Mouse (Mus musculus) midbrain, embryonic 14.5 days (tissue): ENCODE data around the gene Ccdc71l. TPM values are rescaled to one million over a fixed set of nuclear protein-coding genes. Genes with fewer than 3 reads are reported as not detected.
A peak's percentile ranks its signal among the peaks of the same experiment; 100 is the strongest.

Experiments used
- ATAC-seq: fragments of 200-750 bp; cut with Nextera tagmentation; 2 replicates; pipeline ENCODE4 v1.8.0; 2017; ENCODE audit warnings: moderate number of reproducible peaks, moderate library complexity; ENCODE audit not compliant: low FRiP score, low TSS enrichment
- DNase-seq: peaks from one replicate; pipeline ENCODE4 v3.0.0-alpha.2; 2015
- H3K27ac ChIP-seq: fragments of 300-500 bp; sonication (generic); replicated peaks from 2 replicates; pipeline ENCODE4 v1.5.1; 2014; ENCODE audit warnings: mild to moderate bottlenecking, low read depth, low read length, moderate library complexity
- H3K27me3 ChIP-seq: fragments of 300-500 bp; sonication (generic); 2 replicates; pipeline ENCODE4 v1.6.1; 2014; ENCODE audit warnings: low read length, control low read depth, mixed read lengths; ENCODE audit not compliant: control insufficient read depth, insufficient read depth
- H3K36me3 ChIP-seq: fragments of 300-500 bp; sonication (generic); 2 replicates; pipeline ENCODE4 v1.6.1; 2014; ENCODE audit warnings: low read length, control low read depth; ENCODE audit not compliant: control insufficient read depth, insufficient read depth
- H3K4me1 ChIP-seq: fragments of 300-500 bp; sonication (generic); 2 replicates; pipeline ENCODE4 v1.6.1; 2014; ENCODE audit warnings: mild to moderate bottlenecking, antibody characterized with exemption, low read length, control low read depth; ENCODE audit not compliant: control insufficient read depth, insufficient read depth
- H3K4me2 ChIP-seq: fragments of 300-500 bp; sonication (generic); 2 replicates; pipeline ENCODE4 v1.6.1; 2014; ENCODE audit warnings: mild to moderate bottlenecking, low read length, moderate library complexity
- H3K4me3 ChIP-seq: fragments of 300-500 bp; sonication (generic); replicated peaks from 2 replicates; pipeline ENCODE4 v1.5.1; 2014; ENCODE audit warnings: low read depth, low read length
- H3K9ac ChIP-seq: fragments of 300-500 bp; sonication (generic); replicated peaks from 2 replicates; pipeline ENCODE4 v1.6.1; 2014; ENCODE audit warnings: mild to moderate bottlenecking, low read length, moderate library complexity
- H3K9me3 ChIP-seq: fragments of 300-500 bp; sonication (generic); 2 replicates; pipeline ENCODE4 v1.6.1; 2016; ENCODE audit warnings: low read length, control low read depth, mixed read lengths; ENCODE audit not compliant: control insufficient read depth
- WGBS: fragments of 180-500 bp; shearing (Covaris S2); extraction: QIAGEN DNeasy Blood & Tissue Kit; methylation state at CpG from one replicate; pipeline ENCODE4 v1.1.7; 2014; 5-methylcytosine and 5-hydroxymethylcytosine counted together
- polyA plus RNA-seq: library from polyadenylated mRNA; unstranded; fragments of >200 nt; fragmentation: Nextera tagmentation; extraction: Ambion mirVana; gene quantifications from 2 replicates; pipeline ENCODE4 v1.2.1, GENCODE M21; 2014

Ccdc71l gene
- polyA plus RNA-seq: 6.7 and 8.4 TPM in 2 replicates

- H3K27ac ChIP-seq: peak within 1 kb of the TSS; percentile 96
- no peaks in the 10 kb centered on the region for H3K27me3 ChIP-seq
- H3K9ac ChIP-seq: peak within 1 kb of the TSS; percentile 95
- H3K9me3 ChIP-seq: no peaks in the 10 kb centered on the region
- ATAC-seq (peak; percentile 90), DNase-seq (peak; percentile 94)
- no peaks in the 10 kb centered on the region for H3K36me3 ChIP-seq
- peak within 1 kb of the TSS; percentile 84 for H3K4me3 ChIP-seq
- H3K4me1 ChIP-seq: peaks cover 24% of the 10 kb centered on the region
- 1% methylated on average over 70 of the region's 78 CpGs for WGBS
- H3K4me2 ChIP-seq: peak within 1 kb of the TSS; percentile 86
Measured at GRCm38 (mm10) chr12:32378528-32379295, at the start of gene Ccdc71l. Ccdc71l (plus strand) TSS chr12:32378704.

DNA sequence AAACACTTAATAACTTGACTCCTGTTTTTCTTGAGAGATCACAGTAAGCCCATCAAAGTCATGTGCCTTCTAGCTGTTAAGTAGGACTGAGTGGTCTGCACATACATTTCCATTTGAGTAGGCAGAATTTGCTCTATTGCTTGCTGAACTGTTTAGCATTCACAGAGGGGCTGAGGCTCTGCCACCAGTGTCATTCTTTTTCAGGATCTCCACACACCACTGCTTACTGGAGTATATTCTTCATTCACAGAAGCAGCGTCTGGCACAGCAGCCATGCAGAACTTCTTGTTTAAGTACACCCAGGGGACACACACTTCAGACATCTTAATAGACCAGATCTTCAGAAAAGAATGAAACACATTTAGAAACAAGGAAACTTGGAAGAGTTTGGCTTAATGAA, 39.4 kb upstream of the Ccdc71l start:
- Histone ChIP-seq H3K9ac (no peak overlapping the region), H3K4me3 (no peak overlapping the region), H3K27me3 (no peaks in the 10 kb centered on the region), H3K27ac (no peak overlapping the region), H3K36me3 (no peaks in the 10 kb centered on the region), H3K9me3 (no peaks in the 10 kb centered on the region), H3K4me1 (no peaks in the 10 kb centered on the region), H3K4me2 (no peak overlapping the region)
- peak; percentile 35 for DNase-seq
- ATAC-seq: no peak
- WGBS: 24% methylated on average over 1 of the region's 1 CpGs

DNA sequence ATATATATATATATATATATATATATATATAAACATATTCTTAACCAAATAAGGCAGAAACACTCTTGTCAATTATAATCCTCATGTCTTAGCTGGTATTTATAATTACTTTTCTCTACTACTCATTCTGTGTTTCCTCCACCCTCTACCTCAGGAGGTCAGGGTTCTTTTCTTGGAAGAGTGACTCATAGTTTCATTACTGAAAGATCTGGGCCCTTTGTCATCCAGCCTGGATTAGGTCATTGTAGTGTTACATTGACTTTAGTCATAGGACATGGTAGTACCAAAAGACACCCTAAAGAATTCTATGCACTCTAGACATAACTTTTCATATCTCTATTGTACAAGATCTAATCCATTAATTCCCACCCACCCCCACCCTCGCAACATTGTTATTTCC, 35.0 kb upstream of the Ccdc71l start:
- Histone ChIP-seq H3K9ac (no peak overlapping the region), H3K4me2 (no peak overlapping the region), H3K27ac (no peak overlapping the region), H3K9me3 (no peaks in the 10 kb centered on the region), H3K27me3 (no peaks in the 10 kb centered on the region), H3K4me1 (no peaks in the 10 kb centered on the region), H3K4me3 (no peak overlapping the region), H3K36me3 (no peaks in the 10 kb centered on the region)
- no peak for ATAC-seq
- no peak for DNase-seq
- 74% methylated on average over 1 of the region's 1 CpGs for WGBS

GRCm38 (mm10) chr12:32346121-32346520, 32.4 kb upstream of the Ccdc71l start:
- H3K36me3 ChIP-seq: no peaks in the 10 kb centered on the region
- no peaks in the 10 kb centered on the region for H3K4me1 ChIP-seq
- no peak overlapping the region for H3K4me2 ChIP-seq
- WGBS: 95% methylated on average over 4 of the region's 4 CpGs
- H3K4me3 ChIP-seq: no peak overlapping the region
- no peak overlapping the region for H3K9ac ChIP-seq
- no peak overlapping the region for H3K27ac ChIP-seq
- no peak for ATAC-seq
- no peak for DNase-seq
- H3K9me3 ChIP-seq: no peaks in the 10 kb centered on the region
- no peaks in the 10 kb centered on the region for H3K27me3 ChIP-seq

GRCm38 (mm10) chr12:32348493-32348892, 30.0 kb upstream of the Ccdc71l start:
- WGBS: 80% methylated on average over 3 of the region's 3 CpGs
- Histone ChIP-seq H3K9me3 (no peaks in the 10 kb centered on the region), H3K4me3 (no peak overlapping the region), H3K36me3 (no peaks in the 10 kb centered on the region), H3K27ac (no peak overlapping the region), H3K9ac (no peak overlapping the region), H3K4me1 (no peaks in the 10 kb centered on the region), H3K4me2 (no peak overlapping the region), H3K27me3 (no peaks in the 10 kb centered on the region)
- ATAC-seq (no peak), DNase-seq (no peak)

DNA sequence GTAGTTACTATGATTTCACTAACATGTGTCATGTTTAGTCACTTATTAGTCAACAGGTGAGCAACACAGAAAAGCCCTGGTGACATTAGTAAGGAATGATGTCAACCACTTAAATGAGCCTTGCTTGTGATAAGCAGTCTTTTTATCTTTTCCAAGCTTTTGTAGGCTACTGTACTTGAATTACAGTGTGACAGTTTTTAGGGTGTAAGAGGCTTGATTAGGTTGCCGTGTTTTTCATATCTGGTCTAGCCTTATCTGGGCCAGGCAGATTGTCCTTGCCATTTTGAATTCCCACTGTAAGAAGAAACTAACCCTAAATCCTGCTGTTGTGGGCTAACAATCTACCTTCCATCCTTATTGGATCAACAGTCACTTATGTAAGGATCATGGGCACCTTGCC, 26.6 kb upstream of the Ccdc71l start:
- Histone ChIP-seq H3K9ac (no peak overlapping the region), H3K27me3 (no peaks in the 10 kb centered on the region), H3K4me1 (no peaks in the 10 kb centered on the region), H3K36me3 (no peaks in the 10 kb centered on the region), H3K9me3 (no peaks in the 10 kb centered on the region), H3K4me2 (no peak overlapping the region), H3K27ac (no peak overlapping the region), H3K4me3 (no peak overlapping the region)
- ATAC-seq (no peak), DNase-seq (no peak)
- WGBS: 87% methylated on average over 1 of the region's 1 CpGs

DNA sequence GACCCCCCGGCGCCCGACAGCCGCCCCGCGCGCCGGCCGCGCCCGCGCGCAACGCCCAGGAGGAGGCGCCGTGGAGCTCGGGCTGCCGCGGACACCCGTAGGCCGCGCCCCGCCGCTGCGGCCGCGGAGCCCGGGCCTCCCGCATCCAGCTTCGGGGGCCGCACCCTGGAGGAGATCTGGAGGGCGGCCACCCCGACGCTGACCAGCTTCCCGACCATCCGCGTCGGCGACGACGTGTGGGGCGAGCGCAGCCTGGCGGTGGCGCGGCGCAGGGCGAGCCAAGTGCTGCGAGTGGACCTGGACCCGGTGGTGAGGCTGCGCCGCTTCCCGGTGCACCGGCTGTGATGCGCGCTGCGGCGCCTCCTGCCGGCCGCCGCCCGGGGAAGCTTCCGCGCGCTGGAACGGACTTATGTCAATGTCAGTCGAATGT, 807 bp downstream of the Ccdc71l start:
- H3K4me2 ChIP-seq: peak overlapping the region; percentile 86
- H3K4me3 ChIP-seq: peak overlapping the region; percentile 84
- no peaks in the 10 kb centered on the region for H3K9me3 ChIP-seq
- peak overlapping the region; percentile 95 for H3K9ac ChIP-seq
- peak overlapping the region; percentile 96 for H3K27ac ChIP-seq
- H3K36me3 ChIP-seq: no peaks in the 10 kb centered on the region
- WGBS: under 1% methylated on average over 67 of the region's 67 CpGs
- peak; percentile 90 for DNase-seq
- peak; percentile 84 for ATAC-seq
- H3K27me3 ChIP-seq: no peaks in the 10 kb centered on the region
- peaks cover 24% of the 10 kb centered on the region for H3K4me1 ChIP-seq

DNA sequence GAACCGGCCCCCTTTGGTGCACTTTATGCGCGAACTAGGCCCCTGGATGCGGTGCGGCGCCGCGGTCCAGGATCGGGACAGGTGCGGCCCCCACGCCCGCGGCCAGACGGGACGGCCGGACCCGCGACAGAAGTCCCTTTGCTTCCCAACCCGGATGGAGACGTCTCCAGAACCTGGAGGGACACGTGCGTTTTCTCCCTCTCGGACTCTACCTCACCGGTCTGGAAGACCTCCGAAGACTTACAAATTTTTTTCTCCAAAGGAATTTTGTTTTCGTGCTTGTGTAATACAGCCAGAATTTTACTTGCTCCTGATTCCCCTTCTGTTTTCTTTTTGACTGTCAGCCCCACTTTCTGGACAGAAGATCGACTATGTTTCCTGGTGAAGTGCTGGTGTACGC, 1.2 kb downstream of the Ccdc71l start:
- ATAC-seq (no peak), DNase-seq (no peak)
- H3K4me2 ChIP-seq: peak overlapping the region; percentile 86
- H3K27ac ChIP-seq: peak overlapping the region; percentile 96
- peaks cover 24% of the 10 kb centered on the region for H3K4me1 ChIP-seq
- H3K9me3 ChIP-seq: no peaks in the 10 kb centered on the region
- peak overlapping the region; percentile 95 for H3K9ac ChIP-seq
- WGBS: 2% methylated on average over 28 of the region's 28 CpGs
- no peaks in the 10 kb centered on the region for H3K27me3 ChIP-seq
- no peaks in the 10 kb centered on the region for H3K36me3 ChIP-seq
- H3K4me3 ChIP-seq: peak overlapping the region; percentile 84

GRCm38 (mm10) chr12:32380457-32380856, 2.0 kb downstream of the Ccdc71l start:
- Histone ChIP-seq H3K4me1 (peaks cover 24% of the 10 kb centered on the region), H3K36me3 (no peaks in the 10 kb centered on the region), H3K9me3 (no peaks in the 10 kb centered on the region), H3K4me3 (peak overlapping the region; percentile 84), H3K27ac (no peak overlapping the region), H3K27me3 (no peaks in the 10 kb centered on the region), H3K9ac (no peak overlapping the region), H3K4me2 (peak overlapping the region; percentile 86)
- ATAC-seq (no peak), DNase-seq (no peak)
- 48% methylated on average over 3 of the region's 3 CpGs for WGBS
